Mouse (Mus musculus) urinary bladder, postnatal 36 days (tissue): ENCODE results near the gene Ints7.

ENCODE experiments used
- DNase-seq, 2 experiments: peaks; one replicate each; pipeline ENCODE4 v3.0.0; 2022; ENCODE audit warnings: low spot score in 2 of 2, mixed read lengths in 1 of 2

The Ints7 gene

DNA sequence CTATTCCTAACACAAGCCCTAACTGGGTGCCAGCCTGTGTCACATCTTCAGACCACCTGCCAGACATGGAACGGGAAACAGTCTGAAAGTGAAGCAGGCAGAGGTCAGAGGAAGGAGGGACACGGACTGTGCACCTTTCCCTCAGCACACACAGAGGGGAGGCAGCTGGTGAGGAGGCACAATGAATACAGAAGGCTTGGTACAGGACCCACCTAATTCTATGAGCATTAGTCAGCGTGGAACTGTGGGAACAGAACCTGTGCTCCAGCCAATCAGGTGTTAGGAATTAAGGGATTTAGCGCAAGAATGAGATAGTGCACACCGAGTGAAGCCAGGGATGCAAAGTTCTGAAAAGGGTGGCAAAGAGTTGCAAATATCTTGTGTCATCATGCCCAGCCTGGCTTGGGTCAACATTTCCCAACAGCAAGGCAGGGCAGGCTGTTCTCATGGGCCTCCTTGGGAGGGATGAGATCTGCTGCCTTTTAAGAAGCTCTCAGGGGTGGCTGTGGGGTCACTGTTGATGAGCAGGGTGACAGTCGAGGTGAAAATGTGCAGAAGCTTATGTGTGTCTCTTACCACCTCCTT, 57.2 kb downstream of the Ints7 start:
- DNase-seq = no peak

DNA sequence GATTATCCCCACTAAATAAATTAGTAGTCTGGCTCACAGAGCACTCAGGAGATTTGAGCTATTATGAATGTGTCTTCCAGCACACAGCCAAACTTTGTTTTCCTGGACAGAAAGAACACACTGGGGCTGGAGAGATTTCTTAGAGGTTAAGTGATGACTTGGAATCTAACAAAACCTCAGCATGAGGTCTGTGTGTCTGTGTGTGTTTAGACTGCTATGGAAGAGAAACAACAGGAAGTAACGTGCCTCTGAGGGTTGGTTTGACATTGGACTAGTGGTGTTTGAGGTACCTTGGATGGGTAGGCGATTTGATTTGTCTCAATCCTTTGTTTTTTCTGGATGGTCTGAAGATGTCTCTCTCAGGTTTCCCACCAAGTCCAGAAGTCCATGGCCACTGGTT, 58.7 kb downstream of the Ints7 start:
- DNase-seq = no peak

DNA sequence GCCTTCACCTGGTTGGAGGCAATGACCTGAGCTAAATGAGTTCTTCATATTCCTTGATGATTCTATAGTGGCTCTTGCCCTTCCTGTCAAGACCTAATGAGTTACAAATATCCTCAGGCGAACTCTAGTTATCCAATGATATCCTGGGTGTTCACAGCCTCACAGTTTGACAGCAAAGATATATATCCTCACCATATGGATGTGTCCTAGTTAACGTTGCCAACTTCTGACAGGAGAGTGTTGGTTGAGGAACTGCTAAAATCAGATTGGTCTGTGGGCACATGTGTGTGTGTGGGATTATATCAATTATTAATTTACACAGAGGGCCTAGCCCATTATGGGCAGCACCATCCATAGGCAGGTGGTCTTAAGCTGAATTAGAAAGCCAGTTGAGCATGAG, 63.0 kb downstream of the Ints7 start:
- DNase-seq = no peak

DNA sequence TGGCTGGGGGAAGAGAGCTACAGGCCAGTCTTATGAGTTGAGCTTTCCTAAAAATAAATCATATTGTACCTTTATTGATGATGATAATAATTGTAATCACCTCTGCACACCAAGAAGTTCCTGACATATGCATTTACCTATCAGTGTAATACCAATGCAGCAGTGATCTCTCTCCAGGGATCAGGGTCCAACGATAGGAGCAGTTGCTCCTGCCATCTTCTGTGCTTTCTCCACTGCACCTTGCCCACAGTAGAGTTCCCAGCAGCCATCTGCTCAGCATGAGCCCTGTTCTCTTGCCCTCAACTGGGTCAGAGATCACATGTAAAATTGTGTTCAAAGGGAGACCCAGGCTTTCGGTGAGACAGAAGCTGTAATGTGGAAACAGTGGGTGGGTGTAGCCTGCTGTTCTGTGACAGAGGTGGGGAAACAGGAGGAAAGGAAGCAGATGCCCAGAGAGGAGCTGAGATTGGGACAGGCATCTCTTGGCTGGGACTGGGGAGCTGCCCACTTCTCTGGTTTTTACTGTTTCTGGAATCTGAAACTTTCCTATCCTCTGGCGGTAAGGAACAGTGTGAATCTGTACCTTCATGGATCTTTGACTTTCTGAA, 63.9 kb downstream of the Ints7 start:
- DNase-seq = no peak

DNA sequence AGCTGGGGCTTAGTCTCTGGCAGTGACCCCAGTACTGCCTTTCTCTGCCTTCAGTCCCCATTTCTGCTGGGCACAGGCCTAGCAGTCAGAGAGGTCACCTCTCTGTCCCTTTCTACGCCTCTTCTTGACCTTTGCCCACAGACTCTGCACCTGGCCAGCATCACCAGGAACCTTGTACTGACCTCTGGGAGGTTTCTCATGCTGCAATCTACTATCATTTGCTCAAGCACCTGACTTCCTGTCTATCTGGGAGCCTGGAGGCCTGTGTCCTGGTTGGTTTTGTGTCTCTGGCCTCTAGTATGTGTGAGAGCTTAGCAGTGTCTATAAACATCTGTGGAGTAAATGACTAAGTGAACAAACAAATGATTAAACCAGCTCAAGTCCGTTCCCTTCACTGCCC, 64.7 kb downstream of the Ints7 start:
- DNase-seq = no peak

DNA sequence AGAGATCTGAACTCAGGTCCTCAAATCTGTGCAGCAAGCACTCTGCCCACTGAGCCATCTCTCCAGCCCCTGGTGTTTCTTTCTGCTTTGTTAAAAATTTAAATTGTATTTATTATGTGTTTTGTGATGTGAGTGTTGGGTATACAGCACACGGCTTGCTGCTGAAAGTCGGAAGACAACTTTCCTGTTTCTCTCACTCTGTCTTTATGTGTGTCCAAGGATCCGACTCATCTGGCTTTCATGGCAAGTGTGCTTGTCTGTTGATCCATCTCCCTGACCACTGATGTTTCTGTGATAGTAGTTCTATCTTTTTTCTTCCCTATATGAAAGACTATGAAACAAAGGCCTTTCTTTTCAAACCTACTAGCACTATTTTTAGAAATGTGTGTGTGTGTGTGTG, 65.4 kb downstream of the Ints7 start:
- no peak for DNase-seq

DNA sequence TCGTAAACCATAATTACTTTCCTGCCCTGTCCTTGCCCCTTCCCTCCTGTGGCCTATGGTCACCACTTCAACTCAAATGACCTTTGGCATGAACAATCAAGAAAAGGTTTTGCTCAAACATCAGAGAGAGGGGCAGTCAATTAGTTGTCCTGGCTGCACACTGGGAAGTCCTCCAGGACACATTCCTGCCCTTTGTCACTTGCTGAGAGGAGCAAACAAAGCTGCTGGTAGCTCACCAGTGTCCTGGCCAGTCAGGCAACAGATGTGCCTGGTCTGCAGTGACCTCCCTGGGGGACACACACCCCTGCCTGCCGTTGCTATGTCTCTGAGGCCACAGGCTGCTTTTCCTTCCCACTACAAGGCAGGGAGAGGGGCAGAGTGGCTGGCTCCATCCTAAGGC, 66.0 kb downstream of the Ints7 start:
- no peak for DNase-seq

DNA sequence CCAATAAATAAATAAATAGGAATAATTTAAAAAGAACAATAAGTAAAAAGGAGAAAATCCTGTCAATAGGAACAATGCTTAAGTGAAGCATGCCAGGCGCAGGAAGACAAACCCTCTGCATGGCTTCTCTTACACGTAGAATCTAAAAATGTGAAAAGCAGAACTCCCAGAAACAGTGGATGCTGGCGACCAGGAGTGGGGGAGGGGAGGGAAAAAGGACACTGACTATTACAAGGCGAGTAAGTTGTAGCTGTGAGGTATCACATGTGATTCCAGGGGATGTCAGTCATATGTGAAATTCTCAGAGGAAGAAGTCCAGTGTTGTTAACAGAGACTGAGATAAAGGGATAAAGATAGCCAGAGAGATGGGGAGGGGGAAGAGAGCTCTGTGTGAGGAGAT, 67.5 kb downstream of the Ints7 start:
- DNase-seq = no peak

DNA sequence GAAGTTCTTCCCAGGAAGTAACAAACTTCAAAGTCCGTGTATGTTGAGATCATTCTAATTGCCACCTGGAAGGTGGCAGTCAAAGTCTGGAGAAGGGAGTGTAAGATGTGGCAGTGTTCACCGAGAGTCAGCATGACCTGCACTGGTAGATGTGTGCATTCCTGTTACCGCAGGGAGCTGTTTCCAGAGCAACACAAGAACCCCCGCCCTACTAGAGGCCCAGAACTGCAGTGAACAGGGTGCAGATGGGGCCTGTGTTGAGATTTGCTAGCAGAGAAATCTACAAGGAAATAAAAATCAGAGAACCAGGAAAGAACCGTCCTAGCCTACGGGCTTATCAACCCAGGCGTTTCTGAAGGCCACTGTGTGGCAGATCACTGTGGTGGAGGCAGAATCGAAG, 70.5 kb downstream of the Ints7 start:
- no peak for DNase-seq

DNA sequence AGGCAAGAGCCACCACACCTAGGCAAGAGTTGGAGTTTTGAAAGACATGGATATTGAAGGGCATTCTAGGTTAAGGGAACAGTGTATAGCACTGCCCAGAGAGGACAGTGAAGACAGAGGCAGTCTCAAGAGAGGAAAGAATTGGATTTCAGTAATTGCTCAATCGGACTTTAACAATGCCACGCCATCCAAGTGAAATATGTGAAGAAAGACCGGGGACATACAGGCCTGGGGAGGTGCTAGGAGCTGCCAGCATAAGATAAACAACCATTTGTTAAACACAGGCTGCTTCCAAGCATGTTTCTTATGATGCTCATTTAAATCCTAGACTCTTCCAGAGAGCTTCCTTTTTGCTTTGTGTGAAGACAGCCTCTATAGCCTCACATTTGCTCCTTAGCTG, 72.2 kb downstream of the Ints7 start:
- DNase-seq = no peak

DNA sequence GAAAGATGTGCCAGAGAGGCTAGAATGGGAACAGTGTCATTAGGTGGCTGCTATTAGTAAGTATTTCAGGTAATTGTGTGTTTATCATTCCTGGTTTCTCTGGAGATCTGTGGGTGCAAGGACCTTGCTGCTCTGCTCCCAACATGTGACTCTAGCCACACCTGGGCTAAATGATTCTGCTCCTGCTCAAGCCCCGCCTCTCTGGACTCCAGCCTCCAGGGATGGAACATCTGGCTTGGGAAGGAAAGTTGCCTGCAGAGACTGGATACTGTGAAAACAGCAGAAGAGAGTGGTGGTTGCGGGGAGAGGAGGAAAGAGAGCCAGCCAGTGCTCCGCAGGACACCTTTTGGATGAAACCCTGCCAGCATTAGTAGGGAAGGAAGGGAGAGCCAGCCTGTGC, 84.0 kb downstream of the Ints7 start:
- DNase-seq = no peak

DNA sequence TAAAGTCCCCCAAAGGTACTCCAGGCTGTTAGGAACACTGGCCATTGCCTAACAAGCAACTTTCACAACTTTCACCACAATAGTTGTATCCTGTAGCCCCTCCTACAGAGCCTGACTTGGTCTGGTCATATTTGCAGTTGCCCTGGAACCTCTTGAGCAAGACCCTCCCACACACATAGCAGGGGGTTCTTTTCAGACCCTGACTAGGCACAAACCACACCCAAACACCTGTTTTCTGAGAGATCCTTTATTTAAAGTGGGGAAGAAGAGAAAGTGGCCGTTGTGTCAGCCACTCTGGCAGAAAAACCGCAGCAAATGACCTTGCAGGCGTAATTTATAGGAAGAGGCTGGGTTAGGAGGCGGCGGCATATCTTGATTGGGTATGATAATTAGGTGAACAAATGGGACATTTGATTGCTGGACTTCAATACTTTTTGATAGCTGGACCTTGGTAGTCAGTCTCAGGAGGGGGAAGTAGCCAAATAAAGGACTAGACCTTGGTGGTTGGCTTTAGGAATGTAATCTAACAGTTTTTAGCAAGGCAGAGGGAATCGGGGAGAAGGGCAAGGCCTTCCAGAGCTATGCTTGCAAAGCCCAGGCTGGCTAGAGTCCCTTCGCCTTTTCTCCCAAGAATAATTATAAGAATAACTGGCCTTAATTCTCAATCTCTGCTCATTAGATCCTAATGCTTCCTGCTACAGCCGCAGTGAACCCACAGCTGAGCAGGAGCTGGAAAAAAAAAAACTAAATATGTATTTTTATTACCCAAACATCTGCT, 85.8 kb downstream of the Ints7 start:
- no peak for DNase-seq

DNA sequence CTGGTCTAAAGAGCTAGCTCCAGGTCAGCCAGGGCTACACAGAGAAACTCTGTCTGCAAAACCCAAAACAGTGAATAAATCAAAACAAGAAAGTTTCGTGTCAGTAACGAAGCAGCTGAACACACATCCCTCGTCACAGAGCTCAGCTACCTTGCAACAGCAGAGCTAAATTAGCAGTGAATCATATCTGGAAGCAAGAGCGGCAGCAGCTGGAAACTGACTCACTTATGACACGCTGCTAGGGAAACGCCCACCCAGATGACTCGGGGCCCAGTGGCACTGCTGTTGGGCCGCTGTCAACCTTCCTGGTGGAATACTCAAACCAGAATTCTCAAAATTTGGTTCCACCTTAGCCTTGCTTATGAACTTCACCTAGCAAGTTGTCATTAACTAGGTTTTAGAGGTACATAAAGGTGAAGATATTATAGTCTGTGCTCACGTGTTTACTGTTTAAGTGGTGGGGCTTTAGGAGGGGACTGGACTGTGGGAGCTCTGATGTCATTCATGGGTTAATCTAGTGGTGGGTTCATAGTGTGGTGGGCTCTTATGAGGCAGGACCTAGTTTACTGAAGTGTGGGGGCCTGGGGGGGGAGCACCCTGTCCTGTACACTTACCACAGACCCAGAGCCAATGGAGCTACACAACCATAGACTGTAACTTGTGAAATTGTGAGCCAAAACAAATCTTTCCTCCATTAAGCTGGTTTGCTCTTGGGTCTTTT, 86.9 kb downstream of the Ints7 start:
- DNase-seq = peak; percentile 46 to 48

DNA sequence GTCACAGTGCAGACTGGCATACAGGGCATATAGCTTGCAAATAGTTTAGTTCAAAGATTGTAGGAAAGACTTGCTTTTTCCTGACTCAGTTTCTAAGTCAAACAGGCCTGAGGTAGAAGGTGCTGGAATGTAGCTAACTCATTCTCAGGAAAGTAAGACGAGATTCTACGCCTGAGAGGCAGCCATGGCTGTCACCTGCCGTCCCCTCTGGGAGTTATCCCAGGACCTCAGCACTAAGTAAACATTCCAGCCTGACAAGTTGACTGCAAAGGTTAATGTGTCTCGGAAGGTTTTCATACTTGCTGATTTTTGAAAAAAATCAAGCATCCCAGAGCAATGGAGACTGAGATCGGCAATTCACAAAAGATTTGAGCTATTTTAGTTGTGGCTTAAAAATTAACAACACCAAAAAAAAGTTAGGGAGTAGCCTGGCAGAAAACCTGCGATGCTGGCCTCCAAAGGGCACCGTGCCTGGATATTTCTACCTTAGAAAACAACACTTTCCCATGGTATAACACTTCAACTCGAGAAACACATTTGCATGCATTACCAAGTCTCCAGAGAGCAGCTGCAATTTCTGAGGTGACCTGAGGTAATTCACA, 87.6 kb downstream of the Ints7 start:
- DNase-seq = no peak

DNA sequence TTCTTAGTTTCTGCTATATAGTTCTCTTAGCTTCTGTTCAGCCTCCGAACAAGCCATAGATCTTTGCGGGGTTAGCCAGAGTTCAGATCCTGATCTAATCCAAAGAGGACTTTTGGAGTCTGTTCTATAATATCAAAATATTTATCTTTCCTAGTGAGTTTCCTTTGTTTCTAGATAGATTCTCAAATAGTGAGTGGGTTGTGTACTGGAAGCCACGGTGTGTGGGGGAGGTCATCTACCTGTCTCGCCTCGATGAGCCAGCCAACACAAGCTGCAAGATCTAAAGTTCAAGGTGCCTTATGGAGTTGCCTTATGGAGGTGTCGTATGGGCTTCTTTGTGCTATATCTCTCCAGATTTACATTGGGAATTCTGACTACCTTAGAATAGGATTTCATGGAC, 88.2 kb downstream of the Ints7 start:
- DNase-seq = no peak

DNA sequence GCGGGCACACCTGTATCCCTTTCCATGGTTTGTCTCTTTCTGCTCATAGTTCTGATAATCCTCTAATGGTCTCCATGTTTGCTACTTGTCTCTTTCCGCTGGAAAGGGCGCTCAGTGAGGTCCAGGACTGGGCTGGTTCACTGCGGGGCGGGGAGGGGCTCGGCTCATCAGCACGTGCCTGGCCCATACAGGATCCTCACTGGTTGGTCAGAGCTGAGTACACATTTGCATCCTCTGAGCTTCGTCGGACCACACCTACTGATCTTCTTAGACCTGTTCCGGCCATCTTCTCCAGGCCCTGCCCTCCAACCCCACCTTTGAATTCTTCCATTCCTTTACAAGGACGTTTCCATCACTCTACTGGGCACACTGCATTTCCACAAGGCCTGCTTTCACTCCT, 90.9 kb downstream of the Ints7 start:
- no peak for DNase-seq

DNA sequence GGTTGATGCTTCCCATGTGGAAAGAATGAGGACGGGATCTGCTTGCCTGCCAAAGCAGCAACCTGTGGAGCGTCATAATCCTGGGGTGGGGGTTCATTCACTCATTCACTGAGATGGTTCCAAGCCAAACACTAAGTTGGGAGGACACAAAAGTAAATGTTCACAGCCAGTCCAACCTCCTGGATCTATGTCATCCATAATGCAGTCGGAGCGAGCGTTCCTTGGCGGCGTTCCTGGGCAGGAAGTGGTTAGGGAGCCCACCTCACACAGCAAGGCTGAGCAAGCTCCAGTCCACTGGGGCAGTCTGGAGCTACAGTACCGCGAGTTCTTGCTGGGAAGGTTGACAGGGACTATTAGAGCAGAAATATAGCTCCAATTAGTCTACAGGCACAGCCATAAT, 92.6 kb downstream of the Ints7 start:
- no peak for DNase-seq
